Mouse (Mus musculus) ES-Bruce4 (cell line): ENCODE results near the gene Pold3.

Experiments used
- CTCF ChIP-seq: IDR thresholded peaks from one replicate; pipeline ENCODE4 v1.8.1; 2011; ENCODE audit warnings: low read depth, low read length
- POLR2A ChIP-seq: IDR thresholded peaks from one replicate; pipeline ENCODE4 v1.8.1; 2011; ENCODE audit warnings: low read length; ENCODE audit not compliant: insufficient read depth

- TF ChIP-seq CTCF (no peak), POLR2A (no peak)
Measured at GRCm38 (mm10) chr7:100150626-100151025, 29.3 kb upstream of the Pold3 start.
